ENCODE assay signal across 1 mouse cellular context in the genomic region with DNA sequence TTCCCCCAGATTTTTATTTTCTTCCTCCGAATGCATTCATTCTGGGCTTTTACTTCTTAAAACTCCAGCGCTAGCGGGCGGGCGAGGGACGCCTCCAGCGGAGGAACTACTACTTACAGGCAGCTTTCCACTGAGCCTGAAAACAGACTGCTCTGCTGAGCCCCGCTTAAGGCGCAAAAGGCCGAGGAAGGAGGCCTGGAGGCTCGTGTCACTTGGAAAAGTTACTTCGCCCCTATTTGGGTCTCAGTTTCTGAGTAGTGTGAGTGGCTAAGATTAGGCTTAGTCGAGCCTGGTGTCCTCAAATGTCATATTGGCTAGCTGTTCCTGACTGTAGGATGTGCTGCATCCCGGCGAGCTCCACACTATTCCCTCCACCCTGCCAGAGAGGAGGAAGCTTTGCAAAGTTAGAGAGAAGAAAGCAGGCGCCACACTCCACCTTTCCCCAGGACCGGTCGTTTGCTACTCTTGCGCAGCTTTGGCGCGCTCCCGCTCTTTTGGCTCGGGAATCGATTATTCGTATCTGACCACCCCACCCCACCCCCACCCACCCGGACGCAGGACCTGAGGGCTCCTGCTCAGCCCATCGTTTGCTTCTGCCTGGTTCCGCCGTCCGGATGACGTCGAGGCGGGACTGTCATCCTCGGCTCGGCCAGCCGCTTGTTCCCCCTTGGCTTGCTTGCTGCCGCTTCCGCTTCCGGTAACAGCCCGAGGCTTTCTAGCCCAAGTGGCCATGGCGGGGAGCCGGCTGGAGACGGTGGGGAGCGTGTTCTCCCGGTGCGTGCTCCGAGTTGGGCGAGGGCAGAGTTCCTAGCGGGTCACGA.
TF ChIP-seq lines count a peak whose summit lies in the region.

A gene (plus strand): TSS at position 677 of the 821 bp plus-strand sequence.

TF ChIP-seq in MEL, 35 proteins besides CTCF, POLR2A, EP300 and RAD21 (continued from another document):
- TF ChIP-seq TAL1 (IDR thresholded peaks at IDR 0.05; ENCODE audit: low read length) (no peak), POLR2AphosphoS5 (IDR thresholded peaks at IDR 0.05; ENCODE audit: borderline replicate concordance, low read depth, low read length) (no peak), USF2 (IDR thresholded peaks at IDR 0.05; ENCODE audit: borderline replicate concordance in 1 of 2, insufficient read depth in 1 of 2, low read depth in 1 of 2, low read length in 2 of 2) (no peak), CHD1 (IDR thresholded peaks at IDR 0.05; ENCODE audit: low read depth, low read length) (0 out of 2 replicates have a peak, but pooled peaks have one; percentile 42), ZMIZ1 (IDR thresholded peaks at IDR 0.05; ENCODE audit: low read depth, low read length) (peak; percentile 92), TBP (IDR thresholded peaks at IDR 0.05; ENCODE audit: low read depth, low read length) (peak; percentile 90), ETS1 (IDR thresholded peaks at IDR 0.05; ENCODE audit: low read depth, low read length) (peak; percentile 89), MAZ (IDR thresholded peaks at IDR 0.05; ENCODE audit: low read depth, low read length) (peak; percentile 92), UBTF (IDR thresholded peaks at IDR 0.05; ENCODE audit: borderline replicate concordance, insufficient read depth, low read depth, low read length) (peak; percentile 85; the same call in 1 of the 2 replicates)
TF ChIP-seq in MEL: peak in this region for 26.
